Mouse (Mus musculus) liver, postnatal 0 days (tissue): ENCODE results near the gene Yipf2.

ENCODE experiments used
- CTCF ChIP-seq: sonication (generic); IDR thresholded peaks from 2 replicates; pipeline ENCODE4 v1.5.1; 2016; ENCODE audit warnings: antibody characterized with exemption, low read depth
- EP300 ChIP-seq: IDR thresholded peaks from 2 replicates; pipeline ENCODE4 v1.6.1; 2016; ENCODE audit warnings: antibody characterized with exemption, low read depth, mild to moderate bottlenecking

GRCm38 (mm10) chr9:21625342-21626339 lies 33.0 kb upstream of the Yipf2 start:
- TF ChIP-seq CTCF (no peak), EP300 (0 out of 2 replicates have a peak, but pooled peaks have one; percentile 66)
